Mouse (Mus musculus) hindbrain, postnatal 0 days (tissue): ENCODE measurements around the gene Mmp14. TPM values are rescaled to one million over a fixed set of nuclear protein-coding genes. Genes with fewer than 3 reads are reported as not detected.

Source experiments
- ATAC-seq: fragments of 200-750 bp; cut with Nextera tagmentation; 2 replicates; pipeline ENCODE4 v1.8.0; 2017; ENCODE audit warnings: mild to moderate bottlenecking, moderate TSS enrichment, moderate library complexity
- DNase-seq: peaks from one replicate; pipeline ENCODE4 v3.0.0-alpha.2; 2015; ENCODE audit warnings: low spot score
- H3K27ac ChIP-seq: fragments of 300-500 bp; sonication (generic); 2 replicates; pipeline ENCODE4 v1.5.1; 2014; ENCODE audit warnings: mild to moderate bottlenecking
- H3K27me3 ChIP-seq: fragments of 300-500 bp; sonication (generic); 2 replicates; pipeline ENCODE4 v1.6.1; 2014; ENCODE audit warnings: low read length, mixed read lengths; ENCODE audit not compliant: insufficient read depth
- H3K36me3 ChIP-seq: fragments of 300-500 bp; sonication (generic); 2 replicates; pipeline ENCODE4 v1.6.1; 2014; ENCODE audit warnings: low read length, mixed read lengths; ENCODE audit not compliant: insufficient read depth
- H3K4me1 ChIP-seq: fragments of 300-500 bp; sonication (generic); 2 replicates; pipeline ENCODE4 v1.6.1; 2014; ENCODE audit warnings: antibody characterized with exemption, low read length, mixed read lengths; ENCODE audit not compliant: insufficient read depth
- H3K4me2 ChIP-seq: fragments of 300-500 bp; sonication (generic); 2 replicates; pipeline ENCODE4 v1.6.1; 2014; ENCODE audit warnings: low read depth, mild to moderate bottlenecking, low read length, moderate library complexity, mixed read lengths
- H3K4me3 ChIP-seq: fragments of 300-500 bp; sonication (generic); 2 replicates; pipeline ENCODE4 v1.5.1; 2014; ENCODE audit warnings: low read length
- H3K9ac ChIP-seq: fragments of 300-500 bp; sonication (generic); replicated peaks from 2 replicates; pipeline ENCODE4 v1.6.1; 2014; ENCODE audit warnings: mild to moderate bottlenecking, low read length, moderate library complexity, mixed read lengths
- H3K9me3 ChIP-seq: fragments of 300-500 bp; sonication (generic); 2 replicates; pipeline ENCODE4 v1.6.1; 2016; ENCODE audit warnings: low read length, mixed read lengths
- CTCF ChIP-seq: IDR thresholded peaks from 2 replicates; pipeline ENCODE4 v1.5.1; 2016; ENCODE audit warnings: antibody characterized with exemption, control low read depth, low read depth
- WGBS: fragments of 180-500 bp; shearing (Covaris S2); extraction: QIAGEN DNeasy Blood & Tissue Kit; methylation state at CpG from one replicate; pipeline ENCODE4 v1.1.7; 2014; 5-methylcytosine and 5-hydroxymethylcytosine counted together
- polyA plus RNA-seq: library from polyadenylated mRNA; unstranded; fragments of >200 nt; fragmentation: Nextera tagmentation; extraction: Ambion mirVana; gene quantifications from 2 replicates; pipeline ENCODE4 v1.2.1, GENCODE M21; 2015
- total RNA-seq: library from RNA; depleted of rRNA; stranded (reverse); fragments of >200 nt; gene quantifications from 2 replicates; pipeline ENCODE4 v1.2.3, GENCODE M21; 2014

The Mmp14 gene
- total and polyA plus RNA-seq, 2 experiments from 2014 or later = 47.2 to 53.3 TPM

GRCm38 (mm10) chr14:54471467-54471866 lies 40.1 kb downstream of the Mmp14 start:
- no peak for DNase-seq
- Histone ChIP-seq H3K27me3 (no peaks in the 10 kb centered on the region), H3K36me3 (peaks cover 19% of the 10 kb centered on the region), H3K4me3 (no peak overlapping the region), H3K27ac (no peak overlapping the region), H3K4me2 (no peak overlapping the region), H3K9ac (no peak overlapping the region), H3K9me3 (no peaks in the 10 kb centered on the region), H3K4me1 (peaks cover 5% of the 10 kb centered on the region; the same call in 1 of the 2 replicates)
- ATAC-seq = no peak
- WGBS = 87% methylated on average over 2 of the region's 2 CpGs
- TF ChIP-seq CTCF = no peak

- no peak overlapping the region for H3K4me2 ChIP-seq
- 49% methylated on average over 5 of the region's 5 CpGs for WGBS
- no peak overlapping the region for H3K4me3 ChIP-seq
- H3K9ac ChIP-seq = no peak overlapping the region
- peak overlapping the region; percentile 11; the same call in 1 of the 2 replicates for H3K27ac ChIP-seq
- ATAC-seq = 0 out of 2 replicates have a peak, but pooled peaks have one; percentile 8
- no peaks in the 10 kb centered on the region for H3K9me3 ChIP-seq
- no peak for TF ChIP-seq CTCF
- H3K27me3 ChIP-seq = no peaks in the 10 kb centered on the region
- H3K36me3 ChIP-seq = peaks cover 19% of the 10 kb centered on the region
- peak; percentile 72 for DNase-seq
- H3K4me1 ChIP-seq = peaks cover 15% of the 10 kb centered on the region; the same call in 1 of the 2 replicates
Measured at GRCm38 (mm10) chr14:54472671-54473070, 41.3 kb downstream of the Mmp14 start.

DNA sequence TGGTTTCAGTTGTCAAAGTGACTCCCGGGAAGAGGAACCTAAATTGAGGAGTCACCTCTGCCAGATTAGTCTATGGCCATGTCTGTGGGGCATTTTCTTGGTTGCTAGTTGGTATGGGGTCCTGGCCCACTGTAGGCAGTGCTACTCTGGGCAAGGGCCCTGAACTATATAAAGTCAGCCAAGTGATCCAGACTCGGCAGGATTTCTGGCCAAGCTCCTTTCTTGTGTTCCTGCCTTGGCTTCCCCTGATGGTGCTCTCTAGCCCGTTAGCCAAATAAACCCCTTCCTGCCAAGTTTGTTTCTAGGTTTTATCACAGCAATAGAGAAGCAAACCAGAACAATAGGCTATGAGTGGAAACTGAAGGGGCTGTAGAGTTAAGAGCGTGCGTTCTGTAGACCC lies 43.3 kb downstream of the Mmp14 start:
- no peak for TF ChIP-seq CTCF
- no peak overlapping the region for H3K9ac ChIP-seq
- H3K27ac ChIP-seq = no peak overlapping the region
- DNase-seq (peak; percentile 12), ATAC-seq (no peak)
- H3K4me1 ChIP-seq = peaks cover 21% of the 10 kb centered on the region
- no peaks in the 10 kb centered on the region for H3K9me3 ChIP-seq
- WGBS = 60% methylated on average over 5 of the region's 5 CpGs
- H3K36me3 ChIP-seq = peaks cover 6% of the 10 kb centered on the region; the same call in 1 of the 2 replicates
- H3K27me3 ChIP-seq = 0 out of 2 replicates have a peak, but pooled peaks cover 3% of the 10 kb centered on the region
- H3K4me2 ChIP-seq = no peak overlapping the region
- H3K4me3 ChIP-seq = no peak overlapping the region

DNA sequence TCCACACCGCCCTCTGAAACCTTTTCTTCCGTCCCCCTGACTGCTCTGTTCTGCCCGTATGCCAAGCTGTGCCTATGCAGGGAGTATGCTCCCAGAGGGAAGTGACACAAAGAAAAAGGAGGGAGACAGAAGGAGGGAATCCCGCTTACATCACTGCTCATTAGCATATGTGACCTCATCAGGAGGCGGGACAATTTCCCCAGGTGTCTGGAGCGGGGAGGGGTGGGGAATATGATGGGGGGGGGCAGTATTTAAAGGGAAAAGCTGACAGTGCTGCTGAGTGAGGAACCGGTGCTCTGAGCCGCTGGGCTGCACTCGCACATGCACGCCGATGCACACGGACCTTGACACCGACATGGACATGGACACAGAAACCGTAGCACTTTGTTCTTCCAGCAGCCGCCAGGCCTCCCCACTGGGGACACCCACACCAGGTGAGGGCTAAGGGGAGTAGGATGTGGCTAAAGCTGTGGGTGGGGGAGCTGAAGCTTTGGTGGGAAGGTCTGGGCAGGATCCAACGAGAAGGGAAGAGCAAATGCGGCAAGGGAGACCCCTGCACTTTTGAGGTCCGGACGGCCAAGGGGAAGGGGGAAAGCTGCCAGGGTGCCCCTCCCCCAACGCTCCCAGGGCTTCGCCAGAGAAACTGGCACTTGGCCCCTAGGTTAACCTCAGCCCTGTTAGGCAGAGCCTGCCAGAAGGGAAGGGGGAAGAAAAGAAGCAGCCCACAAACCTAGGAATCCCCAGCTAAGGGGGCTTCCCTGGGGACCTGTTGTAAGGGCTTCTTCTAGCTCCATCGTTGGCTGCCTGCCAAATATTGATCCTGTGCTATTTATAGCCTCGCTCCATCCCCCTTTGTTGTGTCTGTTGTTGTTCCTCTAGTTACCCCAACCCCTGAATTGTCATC lies 44.8 kb downstream of the Mmp14 start, which contains the start of gene Rem2:
Gene Rem2 (plus strand): TSS at position 160 of the 904 bp plus-strand sequence.
- 0 out of 2 replicates have a peak, but pooled peaks cover 3% of the 10 kb centered on the region for H3K27me3 ChIP-seq
- peak within 1 kb of the TSS; percentile 60 for H3K27ac ChIP-seq
- no peaks in the 10 kb centered on the region for H3K9me3 ChIP-seq
- H3K4me2 ChIP-seq = peak within 1 kb of the TSS; percentile 69
- no peak; the same call in 1 of the 2 replicates for TF ChIP-seq CTCF
- DNase-seq (peak; percentile 86), ATAC-seq (peak; percentile 88)
- peak within 1 kb of the TSS; percentile 45 for H3K4me3 ChIP-seq
- 1% methylated on average over 23 of the region's 23 CpGs for WGBS
- peak within 1 kb of the TSS; percentile 53 for H3K9ac ChIP-seq
- no peaks in the 10 kb centered on the region for H3K36me3 ChIP-seq
- H3K4me1 ChIP-seq = peaks cover 21% of the 10 kb centered on the region

GRCm38 (mm10) chr14:54477172-54477909 lies 45.9 kb downstream of the Mmp14 start:
- H3K27me3 ChIP-seq = 0 out of 2 replicates have a peak, but pooled peaks cover 3% of the 10 kb centered on the region
- ATAC-seq = no peak
- H3K4me1 ChIP-seq = peaks cover 21% of the 10 kb centered on the region
- no peaks in the 10 kb centered on the region for H3K9me3 ChIP-seq
- 68% methylated on average over 15 of the region's 15 CpGs for WGBS
- peak overlapping the region; percentile 45 for H3K4me3 ChIP-seq
- no peak for DNase-seq
- H3K9ac ChIP-seq = peak overlapping the region; percentile 53
- 0 out of 2 replicates have a peak overlapping the region, but pooled peaks have one; percentile 60 for H3K27ac ChIP-seq
- TF ChIP-seq CTCF = no peak
- H3K4me2 ChIP-seq = peak overlapping the region; percentile 69
- no peaks in the 10 kb centered on the region for H3K36me3 ChIP-seq

DNA sequence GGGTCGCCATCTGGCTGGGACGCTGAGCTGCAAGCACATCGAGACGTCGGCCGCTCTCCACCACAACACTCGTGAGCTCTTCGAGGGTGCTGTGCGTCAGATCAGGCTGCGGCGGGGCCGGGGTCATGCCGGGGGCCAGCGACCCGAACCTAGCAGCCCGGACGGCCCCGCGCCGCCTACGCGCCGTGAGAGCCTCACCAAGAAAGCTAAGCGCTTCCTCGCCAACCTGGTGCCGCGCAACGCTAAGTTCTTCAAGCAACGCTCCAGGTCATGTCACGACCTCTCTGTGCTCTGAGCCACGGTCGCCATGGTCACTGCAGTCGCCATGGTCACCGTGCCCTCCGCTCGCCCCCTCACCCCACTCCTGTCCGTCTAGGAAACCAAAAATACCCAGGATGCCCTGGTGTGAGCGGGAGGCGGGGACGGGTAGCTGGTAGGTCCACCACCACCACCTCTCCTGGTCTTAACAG lies 48.1 kb downstream of the Mmp14 start:
- Histone ChIP-seq H3K9me3 (no peaks in the 10 kb centered on the region), H3K36me3 (no peaks in the 10 kb centered on the region), H3K27me3 (0 out of 2 replicates have a peak, but pooled peaks cover 3% of the 10 kb centered on the region), H3K4me1 (peaks cover 21% of the 10 kb centered on the region), H3K4me2 (peak overlapping the region; percentile 55), H3K9ac (peak overlapping the region; percentile 28; the same call in 1 of the 2 replicates), H3K4me3 (peak overlapping the region; percentile 28), H3K27ac (no peak overlapping the region)
- no peak for TF ChIP-seq CTCF
- peak; percentile 18; the same call in 1 of the 2 replicates for ATAC-seq
- DNase-seq = peak; percentile 23
- WGBS = 5% methylated on average over 40 of the region's 40 CpGs
